Mouse (Mus musculus): Measurements from ENCODE around the gene Spata17. TPM values are rescaled to one million over a fixed set of nuclear protein-coding genes. Genes with fewer than 3 reads are reported as not detected.

Spata17 gene
- total and polyA plus RNA-seq, 3 experiments, result 0.24 TPM; not detected in 2

DNA sequence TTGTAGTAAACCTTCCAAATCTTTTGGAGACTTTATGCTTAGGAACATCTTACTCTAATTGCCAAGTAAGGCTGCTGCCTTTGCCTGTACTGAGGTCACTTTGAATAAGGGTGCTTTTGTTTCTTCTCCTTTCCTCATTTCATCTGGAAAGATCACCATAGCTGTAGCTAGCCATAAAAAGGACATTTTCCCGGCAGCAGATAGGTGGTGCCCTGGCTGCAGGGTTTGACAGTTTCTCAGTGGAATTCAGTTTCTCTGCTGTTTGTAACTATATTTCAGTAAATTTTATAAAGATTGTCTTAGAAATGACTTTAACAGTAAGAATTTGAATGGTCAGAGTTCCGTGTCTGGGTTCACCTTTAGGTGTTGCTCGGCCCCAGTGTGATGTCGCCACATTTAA is 43.5 kb upstream of the Spata17 start:
- in situ Hi-C loops (cut with MboI; ENCODE audit: low pct_ligation_motif_present, low pct_unique_long_range_greater_than_20kb, low sequenced_read_pairs) (no loop called here), dilution Hi-C loops (cut with MboI; ENCODE audit: extremely low pct_ligation_motif_present, extremely low pct_unique_long_range_greater_than_20kb, low sequenced_read_pairs) (no loop called here)
- DNase-seq (ENCODE audit: extremely low read depth), result no peak

DNA sequence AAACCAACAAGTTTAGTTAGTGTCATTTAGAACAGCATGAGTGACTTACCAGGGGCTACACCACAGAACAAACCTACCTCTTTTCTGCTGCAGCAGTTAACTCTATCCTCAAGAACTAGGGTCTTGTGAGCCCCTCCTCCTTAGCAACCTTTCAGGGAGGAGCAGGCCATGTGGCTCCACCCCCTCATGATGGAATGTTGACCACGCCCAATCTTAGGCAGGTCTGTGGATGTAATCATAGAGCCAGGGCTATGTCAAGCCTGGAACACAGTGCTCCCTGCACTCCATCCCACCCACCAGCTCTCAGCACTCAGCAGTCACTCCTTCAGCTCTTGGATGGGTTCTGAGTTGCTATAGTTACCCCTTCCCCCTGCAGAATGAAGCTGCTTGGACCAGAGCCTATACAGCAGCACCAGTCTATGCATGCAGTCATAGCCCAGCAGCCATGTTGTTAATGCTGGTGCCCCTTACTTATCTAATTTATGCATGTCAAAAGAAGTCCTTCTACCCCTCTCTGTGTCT is 35.5 kb upstream of the Spata17 start:
- dilution Hi-C loops (cut with MboI; ENCODE audit: extremely low pct_ligation_motif_present, extremely low pct_unique_long_range_greater_than_20kb, low sequenced_read_pairs), result no loop called here
- no peaks in the 10 kb centered on the region for H3K27me3 ChIP-seq (replicated peaks)
- no peak for DNase-seq (ENCODE audit: extremely low read depth)
- no peaks in the 10 kb centered on the region for H3K79me2 ChIP-seq (replicated peaks; ENCODE audit: control insufficient read depth, extremely low read depth, insufficient read depth, poor library complexity, severe bottlenecking)
- H3K27ac ChIP-seq (ENCODE audit: insufficient read depth, low read depth), result no peak overlapping the region
- no peak overlapping the region for H3K4me3 ChIP-seq (replicated peaks in 1 of 3; ENCODE audit: low read depth in 2 of 3, low read length in 2 of 3, poor library complexity in 1 of 3)
- H3K36me3 ChIP-seq (replicated peaks in 1 of 2; ENCODE audit: control insufficient read depth in 1 of 2, insufficient read depth in 1 of 2, low read length in 1 of 2), result peaks cover 3 to 45% of the 10 kb centered on the region in 2 experiments
- H3K4me2 ChIP-seq (ENCODE audit: insufficient read depth, low read depth, poor library complexity, severe bottlenecking), result no peak overlapping the region
- TF ChIP-seq ZNF384 (IDR thresholded peaks at IDR 0.05; ENCODE audit: low read depth, low read length), result no peak
- no peak for TF ChIP-seq HCFC1 (IDR thresholded peaks at IDR 0.05; ENCODE audit: low read depth, low read length)
- TF ChIP-seq BHLHE40 (IDR thresholded peaks at IDR 0.05; ENCODE audit: low read depth, low read length), result no peak
- no peak for TF ChIP-seq MXI1 (IDR thresholded peaks at IDR 0.05; ENCODE audit: low read depth, low read length)
- no peak for TF ChIP-seq TBP (conservative IDR thresholded peaks at IDR 0.05; ENCODE audit: low read depth, low read length)
- no peak for TF ChIP-seq USF2 (conservative IDR thresholded peaks at IDR 0.05; ENCODE audit: low read depth, low read length)
- no peak for TF ChIP-seq ETS1 (conservative IDR thresholded peaks at IDR 0.05; ENCODE audit: low read depth, low read length)
- TF ChIP-seq GABPA (IDR thresholded peaks at IDR 0.05; ENCODE audit: insufficient replicate concordance, low read depth, low read length), result no peak
- no peak for TF ChIP-seq RAD21 (IDR thresholded peaks at IDR 0.05; ENCODE audit: low read depth, low read length)
- TF ChIP-seq ELF1 (IDR thresholded peaks at IDR 0.05; ENCODE audit: low read depth, low read length), result no peak
- H3K9me3 ChIP-seq (replicated peaks; ENCODE audit: low read length), result no peaks in the 10 kb centered on the region
- H3K9ac ChIP-seq (ENCODE audit: insufficient read depth, low read depth), result no peak overlapping the region
- in situ Hi-C loops (cut with MboI; ENCODE audit: low pct_ligation_motif_present, low pct_unique_long_range_greater_than_20kb, low sequenced_read_pairs), result no loop called here
- no peaks in the 10 kb centered on the region for H3K4me1 ChIP-seq (ENCODE audit: control insufficient read depth in 1 of 2, insufficient read depth in 2 of 2)

More for the DNA sequence above, 43.5 kb upstream of the Spata17 start:
- Histone ChIP-seq H3K27ac (ENCODE audit: insufficient read depth, low read depth) (no peak overlapping the region), H3K27me3 (replicated peaks) (no peaks in the 10 kb centered on the region), H3K4me3 (replicated peaks in 1 of 3; ENCODE audit: low read depth in 2 of 3, low read length in 2 of 3, poor library complexity in 1 of 3) (no peak overlapping the region), H3K79me2 (replicated peaks; ENCODE audit: control insufficient read depth, extremely low read depth, insufficient read depth, poor library complexity, severe bottlenecking) (no peaks in the 10 kb centered on the region), H3K9ac (ENCODE audit: insufficient read depth, low read depth) (no peak overlapping the region), H3K9me3 (replicated peaks; ENCODE audit: low read length) (no peaks in the 10 kb centered on the region), H3K36me3 (replicated peaks in 1 of 2; ENCODE audit: control insufficient read depth in 1 of 2, insufficient read depth in 1 of 2, low read length in 1 of 2) (peaks cover 0 to 28% of the 10 kb centered on the region in 2 experiments), H3K4me1 (ENCODE audit: control insufficient read depth in 1 of 2, insufficient read depth in 2 of 2) (no peaks in the 10 kb centered on the region), H3K4me2 (ENCODE audit: insufficient read depth, low read depth, poor library complexity, severe bottlenecking) (no peak overlapping the region)
- TF ChIP-seq BHLHE40 (IDR thresholded peaks at IDR 0.05; ENCODE audit: low read depth, low read length) (no peak), MAZ (IDR thresholded peaks at IDR 0.05; ENCODE audit: low read depth, low read length) (no peak), USF2 (conservative IDR thresholded peaks at IDR 0.05; ENCODE audit: low read depth, low read length) (no peak), NRF1 (IDR thresholded peaks at IDR 0.05; ENCODE audit: low read depth, low read length) (no peak), MXI1 (IDR thresholded peaks at IDR 0.05; ENCODE audit: low read depth, low read length) (no peak)

DNA sequence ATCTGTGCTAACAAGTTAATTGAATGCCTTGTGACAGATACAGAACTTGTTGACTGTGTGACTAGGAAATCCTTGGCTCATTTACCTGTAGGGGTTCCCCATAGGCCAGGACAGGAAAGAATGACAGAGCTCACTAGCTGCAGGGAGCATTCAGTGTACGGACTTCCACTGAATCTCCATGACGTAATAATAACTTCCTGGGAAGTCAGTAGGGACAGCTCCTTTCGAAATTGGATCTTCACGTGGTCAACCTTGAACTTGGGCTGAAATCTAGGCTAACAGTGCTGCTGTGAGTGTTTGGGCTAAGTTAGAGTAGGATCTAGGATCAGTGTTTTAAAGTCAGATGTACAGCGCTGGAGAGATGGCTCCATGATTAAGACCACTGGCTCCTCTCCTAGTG is 29.5 kb upstream of the Spata17 start:
- H3K4me1 ChIP-seq (ENCODE audit: control insufficient read depth in 1 of 2, insufficient read depth in 2 of 2), result no peaks in the 10 kb centered on the region
- no peak overlapping the region for H3K4me3 ChIP-seq (replicated peaks in 1 of 3; ENCODE audit: low read depth in 2 of 3, low read length in 2 of 3, poor library complexity in 1 of 3)
- no peaks in the 10 kb centered on the region for H3K27me3 ChIP-seq (replicated peaks)
- TF ChIP-seq BHLHE40 (IDR thresholded peaks at IDR 0.05; ENCODE audit: low read depth, low read length) (no peak), E2F4 (IDR thresholded peaks at IDR 0.05; ENCODE audit: insufficient replicate concordance, low read depth, low read length) (no peak), MYC (IDR thresholded peaks at IDR 0.05; ENCODE audit: low read depth, low read length) (no peak), ZNF384 (IDR thresholded peaks at IDR 0.05; ENCODE audit: low read depth, low read length) (no peak), NRF1 (IDR thresholded peaks at IDR 0.05; ENCODE audit: low read depth, low read length) (no peak), MAX (IDR thresholded peaks at IDR 0.05; ENCODE audit: low read length) (no peak), ETS1 (conservative IDR thresholded peaks at IDR 0.05; ENCODE audit: low read depth, low read length) (no peak), PAX5 (IDR thresholded peaks at IDR 0.05; ENCODE audit: low read length) (no peak), NELFE (IDR thresholded peaks at IDR 0.05; ENCODE audit: low read depth, low read length) (no peak), CTCF (conservative IDR thresholded peaks at IDR 0.05 in 1 of 2, IDR thresholded peaks at IDR 0.05 in 1 of 2; ENCODE audit: low read depth in 2 of 2, low read length in 2 of 2) (no peak), MAFK (IDR thresholded peaks at IDR 0.05; ENCODE audit: insufficient replicate concordance, low read length) (no peak), USF2 (conservative IDR thresholded peaks at IDR 0.05; ENCODE audit: low read depth, low read length) (no peak), IRF4 (IDR thresholded peaks at IDR 0.05; ENCODE audit: low read depth, low read length) (no peak), JUN (IDR thresholded peaks at IDR 0.05; ENCODE audit: insufficient read depth, low read depth, low read length) (no peak), RAD21 (IDR thresholded peaks at IDR 0.05; ENCODE audit: low read depth, low read length) (no peak), SMC3 (IDR thresholded peaks at IDR 0.05; ENCODE audit: low read depth, low read length) (no peak), HCFC1 (IDR thresholded peaks at IDR 0.05; ENCODE audit: low read depth, low read length) (no peak), MAZ (IDR thresholded peaks at IDR 0.05; ENCODE audit: low read depth, low read length) (no peak)
- no peak overlapping the region for H3K27ac ChIP-seq (ENCODE audit: insufficient read depth, low read depth)
- H3K4me2 ChIP-seq (ENCODE audit: insufficient read depth, low read depth, poor library complexity, severe bottlenecking), result no peak overlapping the region
- DNase-seq (ENCODE audit: extremely low read depth), result no peak
- in situ Hi-C loops (cut with MboI; ENCODE audit: low pct_ligation_motif_present, low pct_unique_long_range_greater_than_20kb, low sequenced_read_pairs), result no loop called here
- no peak overlapping the region for H3K9ac ChIP-seq (ENCODE audit: insufficient read depth, low read depth)
- no peaks in the 10 kb centered on the region for H3K9me3 ChIP-seq (replicated peaks; ENCODE audit: low read length)
- H3K79me2 ChIP-seq (replicated peaks; ENCODE audit: control insufficient read depth, extremely low read depth, insufficient read depth, poor library complexity, severe bottlenecking), result no peaks in the 10 kb centered on the region
- H3K36me3 ChIP-seq (replicated peaks in 1 of 2; ENCODE audit: control insufficient read depth in 1 of 2, insufficient read depth in 1 of 2, low read length in 1 of 2), result peaks cover 0 to 34% of the 10 kb centered on the region in 2 experiments
- dilution Hi-C loops (cut with MboI; ENCODE audit: extremely low pct_ligation_motif_present, extremely low pct_unique_long_range_greater_than_20kb, low sequenced_read_pairs), result no loop called here

All from CH12.LX (cell line).